Mouse (Mus musculus) limb, embryonic 15.5 days (tissue): Measurements from ENCODE around the gene Snap91. TPM values are rescaled to one million over a fixed set of nuclear protein-coding genes. Genes with fewer than 3 reads are reported as not detected.

ENCODE experiments used
- ATAC-seq: fragments of 200-750 bp; cut with Nextera tagmentation; 2 replicates; pipeline ENCODE4 v1.8.0; 2017; ENCODE audit warnings: low read depth, moderate TSS enrichment; ENCODE audit not compliant: insufficient number of reproducible peaks, low FRiP score, low TSS enrichment
- H3K27ac ChIP-seq: fragments of 300-500 bp; sonication (generic); 2 replicates; pipeline ENCODE4 v1.5.1; 2015; ENCODE audit warnings: moderate library complexity, mild to moderate bottlenecking, inconsistent platforms
- H3K27me3 ChIP-seq: fragments of 300-500 bp; sonication (generic); 2 replicates; pipeline ENCODE4 v1.6.1; 2015; ENCODE audit warnings: inconsistent platforms
- H3K36me3 ChIP-seq: fragments of 300-500 bp; sonication (generic); 2 replicates; pipeline ENCODE4 v1.6.1; 2015; ENCODE audit warnings: inconsistent platforms
- H3K4me1 ChIP-seq: fragments of 300-500 bp; sonication (generic); 2 replicates; pipeline ENCODE4 v1.6.1; 2015; ENCODE audit warnings: inconsistent platforms
- H3K4me2 ChIP-seq: fragments of 300-500 bp; sonication (generic); 2 replicates; pipeline ENCODE4 v1.6.1; 2015; ENCODE audit warnings: mild to moderate bottlenecking, inconsistent platforms
- H3K4me3 ChIP-seq: fragments of 300-500 bp; sonication (generic); 2 replicates; pipeline ENCODE4 v1.5.1; 2015; ENCODE audit warnings: mild to moderate bottlenecking, inconsistent platforms
- H3K9ac ChIP-seq: fragments of 300-500 bp; sonication (generic); 2 replicates; pipeline ENCODE4 v1.6.1; 2015; ENCODE audit warnings: inconsistent platforms
- H3K9me3 ChIP-seq: fragments of 300-500 bp; sonication (generic); 2 replicates; pipeline ENCODE4 v1.6.1; 2016; ENCODE audit warnings: inconsistent platforms
- WGBS: fragments of 180-500 bp; shearing (Covaris S2); methylation state at CpG from one replicate; pipeline ENCODE4 v1.1.7; 2015; 5-methylcytosine and 5-hydroxymethylcytosine counted together
- polyA plus RNA-seq: library from polyadenylated mRNA; unstranded; fragments of >200 nt; fragmentation: Nextera tagmentation; extraction: Ambion mirVana; gene quantifications from 2 replicates; pipeline ENCODE4 v1.2.1, GENCODE M21; 2015

Snap91 gene
- polyA plus RNA-seq, 1 experiment from 2014 or later = 5.9 TPM

- Histone ChIP-seq H3K27me3 (no peaks in the 10 kb centered on the region), H3K36me3 (no peaks in the 10 kb centered on the region), H3K9ac (no peak overlapping the region), H3K4me1 (no peaks in the 10 kb centered on the region), H3K27ac (no peak overlapping the region), H3K9me3 (no peaks in the 10 kb centered on the region), H3K4me2 (no peak overlapping the region), H3K4me3 (no peak overlapping the region)
- no peak for ATAC-seq
- WGBS = 79% methylated on average over 3 of the region's 3 CpGs
Observed at GRCm38 (mm10) chr9:86810213-86810612, 70.2 kb downstream of the Snap91 start.

- H3K4me3 ChIP-seq = no peak overlapping the region
- no peak overlapping the region for H3K4me2 ChIP-seq
- H3K27me3 ChIP-seq = no peaks in the 10 kb centered on the region
- ATAC-seq = no peak
- no peaks in the 10 kb centered on the region for H3K36me3 ChIP-seq
- no peak overlapping the region for H3K9ac ChIP-seq
- no peak overlapping the region for H3K27ac ChIP-seq
- no peaks in the 10 kb centered on the region; the same call in 1 of the 2 replicates for H3K4me1 ChIP-seq
- H3K9me3 ChIP-seq = no peaks in the 10 kb centered on the region
- 18% methylated on average over 3 of the region's 3 CpGs for WGBS
Observed at GRCm38 (mm10) chr9:86800600-86801163, 79.8 kb downstream of the Snap91 start.

- no peak overlapping the region for H3K27ac ChIP-seq
- H3K4me2 ChIP-seq = no peak overlapping the region
- H3K36me3 ChIP-seq = no peaks in the 10 kb centered on the region
- H3K9ac ChIP-seq = no peak overlapping the region
- H3K27me3 ChIP-seq = no peaks in the 10 kb centered on the region
- H3K4me1 ChIP-seq = no peaks in the 10 kb centered on the region; the same call in 1 of the 2 replicates
- no peaks in the 10 kb centered on the region for H3K9me3 ChIP-seq
- WGBS = 54% methylated on average over 7 of the region's 7 CpGs
- H3K4me3 ChIP-seq = no peak overlapping the region
- ATAC-seq = no peak
Observed at GRCm38 (mm10) chr9:86799099-86799498, 81.4 kb downstream of the Snap91 start.

GRCm38 (mm10) chr9:86798686-86799085 lies 81.8 kb downstream of the Snap91 start:
- 41% methylated on average over 7 of the region's 7 CpGs for WGBS
- Histone ChIP-seq H3K36me3 (no peaks in the 10 kb centered on the region), H3K4me2 (no peak overlapping the region), H3K4me1 (no peaks in the 10 kb centered on the region; the same call in 1 of the 2 replicates), H3K9ac (no peak overlapping the region), H3K4me3 (no peak overlapping the region), H3K9me3 (no peaks in the 10 kb centered on the region), H3K27me3 (no peaks in the 10 kb centered on the region), H3K27ac (no peak overlapping the region)
- ATAC-seq = no peak

- 75% methylated on average over 5 of the region's 5 CpGs for WGBS
- Histone ChIP-seq H3K4me2 (no peak overlapping the region), H3K9ac (no peak overlapping the region), H3K9me3 (no peaks in the 10 kb centered on the region), H3K27ac (no peak overlapping the region), H3K27me3 (no peaks in the 10 kb centered on the region), H3K4me1 (no peaks in the 10 kb centered on the region; the same call in 1 of the 2 replicates), H3K36me3 (no peaks in the 10 kb centered on the region), H3K4me3 (no peak overlapping the region)
- ATAC-seq = no peak
Observed at GRCm38 (mm10) chr9:86798129-86798528, 82.3 kb downstream of the Snap91 start.

GRCm38 (mm10) chr9:86797553-86797952 lies 82.9 kb downstream of the Snap91 start:
- no peak overlapping the region for H3K4me3 ChIP-seq
- H3K27ac ChIP-seq = no peak overlapping the region
- H3K27me3 ChIP-seq = no peaks in the 10 kb centered on the region
- 76% methylated on average over 4 of the region's 4 CpGs for WGBS
- no peak overlapping the region for H3K4me2 ChIP-seq
- no peaks in the 10 kb centered on the region for H3K9me3 ChIP-seq
- ATAC-seq = no peak
- no peak overlapping the region for H3K9ac ChIP-seq
- no peaks in the 10 kb centered on the region; the same call in 1 of the 2 replicates for H3K4me1 ChIP-seq
- H3K36me3 ChIP-seq = no peaks in the 10 kb centered on the region

GRCm38 (mm10) chr9:86795236-86795635 lies 85.2 kb downstream of the Snap91 start:
- WGBS = 43% methylated on average over 3 of the region's 3 CpGs
- Histone ChIP-seq H3K36me3 (no peaks in the 10 kb centered on the region), H3K4me1 (no peaks in the 10 kb centered on the region; the same call in 1 of the 2 replicates), H3K4me2 (no peak overlapping the region), H3K27me3 (no peaks in the 10 kb centered on the region), H3K9ac (no peak overlapping the region), H3K27ac (no peak overlapping the region), H3K4me3 (no peak overlapping the region), H3K9me3 (no peaks in the 10 kb centered on the region)
- no peak for ATAC-seq

GRCm38 (mm10) chr9:86791927-86792326 lies 88.5 kb downstream of the Snap91 start:
- Histone ChIP-seq H3K4me1 (no peaks in the 10 kb centered on the region), H3K27ac (no peak overlapping the region), H3K9ac (no peak overlapping the region), H3K4me2 (no peak overlapping the region), H3K9me3 (no peaks in the 10 kb centered on the region), H3K27me3 (no peaks in the 10 kb centered on the region), H3K36me3 (no peaks in the 10 kb centered on the region), H3K4me3 (no peak overlapping the region)
- no peak for ATAC-seq
- WGBS = 82% methylated on average over 7 of the region's 7 CpGs

GRCm38 (mm10) chr9:86789186-86789585 lies 91.3 kb downstream of the Snap91 start:
- no peaks in the 10 kb centered on the region for H3K36me3 ChIP-seq

GRCm38 (mm10) chr9:86782836-86783235 lies 97.6 kb downstream of the Snap91 start:
- H3K4me2 ChIP-seq = no peak overlapping the region
- WGBS = 89% methylated on average over 2 of the region's 2 CpGs
- no peaks in the 10 kb centered on the region for H3K9me3 ChIP-seq
- H3K4me3 ChIP-seq = no peak overlapping the region
- H3K27ac ChIP-seq = no peak overlapping the region
- no peaks in the 10 kb centered on the region for H3K27me3 ChIP-seq
- H3K9ac ChIP-seq = no peak overlapping the region
- H3K36me3 ChIP-seq = no peaks in the 10 kb centered on the region
- ATAC-seq = no peak
- H3K4me1 ChIP-seq = no peaks in the 10 kb centered on the region

More at GRCm38 (mm10) chr9:86789186-86789585, 91.3 kb downstream of the Snap91 start:
- H3K27me3 ChIP-seq = no peaks in the 10 kb centered on the region
- H3K4me3 ChIP-seq = no peak overlapping the region
- H3K4me2 ChIP-seq = no peak overlapping the region
- no peak overlapping the region for H3K27ac ChIP-seq
- no peaks in the 10 kb centered on the region for H3K9me3 ChIP-seq
- WGBS = 83% methylated on average over 6 of the region's 6 CpGs
- H3K4me1 ChIP-seq = no peaks in the 10 kb centered on the region
- no peak overlapping the region for H3K9ac ChIP-seq
- no peak for ATAC-seq

GRCm38 (mm10) chr9:86781426-86781825 lies 99.0 kb downstream of the Snap91 start:
- no peaks in the 10 kb centered on the region for H3K4me1 ChIP-seq
- H3K9me3 ChIP-seq = no peaks in the 10 kb centered on the region
- no peak overlapping the region for H3K4me2 ChIP-seq
- WGBS = 89% methylated on average over 4 of the region's 4 CpGs
- no peaks in the 10 kb centered on the region for H3K27me3 ChIP-seq
- no peak overlapping the region for H3K27ac ChIP-seq
- no peaks in the 10 kb centered on the region for H3K36me3 ChIP-seq
- no peak for ATAC-seq
- no peak overlapping the region for H3K4me3 ChIP-seq
- H3K9ac ChIP-seq = no peak overlapping the region

GRCm38 (mm10) chr9:86778212-86778611 lies 102.2 kb downstream of the Snap91 start:
- no peak for ATAC-seq
- no peaks in the 10 kb centered on the region for H3K36me3 ChIP-seq
- no peak overlapping the region for H3K4me2 ChIP-seq
- no peaks in the 10 kb centered on the region for H3K4me1 ChIP-seq
- H3K27me3 ChIP-seq = no peaks in the 10 kb centered on the region
- no peak overlapping the region for H3K27ac ChIP-seq
- H3K9me3 ChIP-seq = no peaks in the 10 kb centered on the region
- no peak overlapping the region for H3K4me3 ChIP-seq
- 67% methylated on average over 4 of the region's 4 CpGs for whole genome bisulfite sequencing
- no peak overlapping the region for H3K9ac ChIP-seq

GRCm38 (mm10) chr9:86777309-86777708 lies 103.1 kb downstream of the Snap91 start:
- Histone ChIP-seq H3K4me1 (no peaks in the 10 kb centered on the region), H3K27ac (no peak overlapping the region), H3K9me3 (no peaks in the 10 kb centered on the region), H3K4me2 (no peak overlapping the region), H3K9ac (no peak overlapping the region), H3K36me3 (no peaks in the 10 kb centered on the region), H3K27me3 (no peaks in the 10 kb centered on the region), H3K4me3 (no peak overlapping the region)
- ATAC-seq = no peak
- 37% methylated on average over 7 of the region's 7 CpGs for WGBS
